Mouse (Mus musculus): ENCODE measurements at regions not wholly inside any gene's neighbourhood (a gene's known extent, or its start where the extent isn't known, plus 50 kb on each side); places are given as distances from the start of the nearest gene placed in this dataset.

- DNase-seq (ENCODE audit: low read depth, low spot score), result no peak
These were observed 335.3 kb upstream of the Jarid2 start for GRCm38 (mm10) chr13:44394016-44394415.

GRCm38 (mm10) chr13:44398613-44399369, 330.5 kb upstream of the Jarid2 start:
- DNase-seq (ENCODE audit: low read depth, low spot score), result no peak

DNA sequence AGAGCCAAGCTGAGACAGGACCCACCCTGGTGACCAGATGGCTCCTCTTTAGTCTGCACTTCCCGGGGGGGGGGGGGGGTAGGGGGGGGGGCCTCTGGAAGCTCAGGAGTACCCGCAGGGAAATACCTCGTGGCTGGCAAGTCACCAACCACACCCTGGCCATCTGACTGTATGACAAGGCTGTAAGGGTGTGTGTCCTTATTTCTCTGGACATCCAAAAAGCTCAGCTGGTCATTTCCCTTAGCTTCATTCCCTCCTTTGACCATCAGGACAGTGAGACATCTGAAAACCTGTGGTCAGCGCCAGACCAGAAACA, 329.9 kb upstream of the Jarid2 start:
- DNase-seq (ENCODE audit: low read depth, low spot score), result no peak

- peak; percentile 41 for DNase-seq (ENCODE audit: low read depth, low spot score)
These were observed 329.4 kb upstream of the Jarid2 start for GRCm38 (mm10) chr13:44399831-44400321.

GRCm38 (mm10) chr13:44404010-44404575, 325.2 kb upstream of the Jarid2 start:
- no peak for DNase-seq (ENCODE audit: low read depth, low spot score)

DNA sequence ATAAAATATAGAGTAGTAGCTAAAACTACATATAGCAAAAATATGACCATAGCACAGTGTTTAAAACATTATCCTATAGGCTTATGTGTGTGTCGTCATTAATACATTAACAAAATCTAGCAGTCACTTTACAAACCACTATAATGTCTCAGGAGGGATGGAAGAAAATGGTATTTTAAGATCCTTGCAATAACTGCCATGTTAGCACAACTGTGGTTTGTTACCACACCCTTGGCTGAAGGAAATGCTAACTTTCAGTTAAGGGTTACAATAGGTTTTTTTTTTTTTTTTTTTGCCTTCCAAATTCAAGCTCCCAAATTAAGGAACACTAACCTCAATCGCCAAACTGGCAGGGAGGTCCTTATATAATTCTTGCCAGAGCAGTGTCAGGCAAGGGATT, 322.0 kb upstream of the Jarid2 start:
- no peak for DNase-seq (ENCODE audit: low read depth, low spot score)

- DNase-seq (ENCODE audit: low read depth, low spot score), result no peak
These were observed 320.7 kb upstream of the Jarid2 start for GRCm38 (mm10) chr13:44408619-44408959.

DNA sequence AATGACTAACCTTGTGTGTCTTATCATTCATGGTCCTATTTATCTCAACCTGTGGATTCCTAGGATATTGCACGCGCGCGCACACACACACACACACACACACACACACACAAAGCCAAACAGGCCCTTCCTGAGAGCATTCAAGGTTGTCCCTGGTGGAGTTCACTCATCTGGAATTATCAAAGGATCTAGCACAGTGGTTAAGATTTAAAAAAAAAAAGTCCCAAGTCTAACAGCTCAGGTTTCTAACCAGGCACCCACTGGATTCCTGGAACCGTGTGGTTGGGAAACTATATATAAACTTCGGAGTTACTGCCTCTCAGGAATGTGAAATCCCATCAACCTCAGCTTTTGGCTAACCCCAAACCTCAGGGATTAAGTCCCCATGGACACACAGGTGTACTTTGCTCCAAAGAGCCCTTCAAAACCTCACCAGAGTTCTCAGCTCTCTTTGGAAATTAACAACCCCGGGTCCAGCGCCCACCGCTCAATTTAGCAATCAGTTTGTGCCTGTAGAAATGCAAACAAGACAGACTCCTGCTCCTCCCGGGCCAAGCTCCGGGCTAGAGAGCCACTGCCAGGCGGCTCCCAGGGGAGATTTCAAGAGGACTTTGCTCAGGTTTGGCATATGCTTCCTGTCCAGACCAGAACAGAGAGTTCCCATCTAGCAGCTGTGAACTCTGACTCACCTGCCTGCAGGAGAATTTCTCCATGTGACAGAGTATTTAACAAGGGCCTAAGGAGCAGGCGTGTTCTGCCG, 320.1 kb upstream of the Jarid2 start:
- no peak for DNase-seq (ENCODE audit: low read depth, low spot score)

GRCm38 (mm10) chr13:44409720-44410047, 319.6 kb upstream of the Jarid2 start:
- DNase-seq (ENCODE audit: low read depth, low spot score), result no peak

GRCm38 (mm10) chr13:44411781-44412496, 317.3 kb upstream of the Jarid2 start:
- DNase-seq (ENCODE audit: low read depth, low spot score), result no peak

- DNase-seq (ENCODE audit: low read depth, low spot score), result no peak
These were observed 316.0 kb upstream of the Jarid2 start for GRCm38 (mm10) chr13:44413305-44413704.

- DNase-seq (ENCODE audit: low read depth, low spot score), result no peak
These were observed 313.3 kb upstream of the Jarid2 start for GRCm38 (mm10) chr13:44415971-44416370.

DNA sequence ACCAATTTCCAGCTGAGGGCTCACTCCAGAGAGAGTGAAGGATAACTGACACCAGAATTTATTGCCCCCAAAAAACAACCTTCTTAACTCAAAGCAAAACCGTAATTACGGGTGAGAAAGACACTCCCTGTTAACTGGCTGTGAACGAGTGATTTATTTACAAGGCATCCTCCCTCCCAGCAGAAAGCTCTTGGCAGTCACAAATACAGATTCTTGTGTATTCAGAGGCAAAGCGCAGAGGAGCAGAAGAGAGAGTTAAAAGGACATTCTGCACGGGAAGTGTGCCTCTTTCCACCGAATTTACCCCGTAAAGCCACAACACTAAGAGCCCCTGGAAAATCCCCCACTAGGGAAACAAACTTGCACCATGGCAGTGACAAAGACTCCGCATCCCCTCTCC, 312.3 kb upstream of the Jarid2 start:
- peak; percentile 59 for DNase-seq (ENCODE audit: low read depth, low spot score)

- no peak for DNase-seq (ENCODE audit: low read depth, low spot score)
These were observed 310.2 kb upstream of the Jarid2 start for GRCm38 (mm10) chr13:44419056-44419455.

DNA sequence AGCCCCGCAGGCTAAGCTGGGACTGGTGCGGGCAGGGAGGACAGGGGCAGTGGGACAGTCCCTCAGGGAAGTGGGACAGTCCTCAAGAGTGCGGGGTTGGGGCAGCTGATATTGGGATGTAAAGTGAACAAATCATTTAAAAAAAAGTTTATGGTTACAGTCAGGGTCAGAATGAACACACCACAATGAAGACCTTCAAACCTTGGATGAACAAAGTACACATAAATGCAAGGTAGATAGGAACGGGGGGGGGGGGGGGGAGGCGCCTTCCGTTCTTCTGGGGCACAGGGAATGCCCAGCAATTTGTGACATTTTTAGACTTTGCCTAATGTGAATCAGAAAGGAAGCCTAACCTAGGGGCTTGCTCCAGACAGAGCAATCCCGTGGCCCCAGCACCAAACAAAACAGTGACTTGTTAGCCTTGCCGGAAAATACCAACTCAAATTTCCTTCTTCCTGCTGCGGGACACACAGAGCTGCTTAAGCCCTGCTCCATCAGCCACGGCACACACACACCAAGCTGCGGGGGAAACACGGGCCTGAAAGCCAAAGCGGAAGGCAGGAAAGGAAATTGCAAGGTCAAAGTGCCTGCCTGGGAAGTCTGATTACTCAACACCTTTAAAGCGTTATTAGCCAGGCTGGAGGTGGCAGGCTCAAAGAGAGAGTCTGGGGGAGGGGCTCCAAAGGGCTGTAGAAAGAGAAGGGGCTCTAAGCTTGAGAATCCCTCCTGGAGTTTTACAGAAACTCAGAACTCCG, 309.6 kb upstream of the Jarid2 start:
- DNase-seq (ENCODE audit: low read depth, low spot score), result peak; percentile 89

DNA sequence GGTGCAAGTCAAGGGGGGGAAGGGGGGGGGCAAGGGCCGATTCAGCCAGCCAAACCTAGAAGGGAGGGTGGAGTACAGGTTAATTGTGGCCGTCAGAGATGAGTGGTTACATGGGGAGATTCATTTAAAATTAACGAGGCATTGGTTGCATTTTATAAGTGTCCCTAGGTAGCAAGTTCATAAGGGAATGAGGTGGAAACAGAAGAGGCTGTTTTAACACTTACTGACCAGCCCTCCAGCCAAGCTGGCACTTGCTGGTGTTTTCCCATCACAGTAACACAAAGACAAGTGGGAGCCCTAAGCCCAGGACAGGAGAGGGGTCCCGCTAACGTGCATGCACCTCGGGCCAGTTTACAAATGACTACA, 309.1 kb upstream of the Jarid2 start:
- DNase-seq (ENCODE audit: low read depth, low spot score), result no peak

DNA sequence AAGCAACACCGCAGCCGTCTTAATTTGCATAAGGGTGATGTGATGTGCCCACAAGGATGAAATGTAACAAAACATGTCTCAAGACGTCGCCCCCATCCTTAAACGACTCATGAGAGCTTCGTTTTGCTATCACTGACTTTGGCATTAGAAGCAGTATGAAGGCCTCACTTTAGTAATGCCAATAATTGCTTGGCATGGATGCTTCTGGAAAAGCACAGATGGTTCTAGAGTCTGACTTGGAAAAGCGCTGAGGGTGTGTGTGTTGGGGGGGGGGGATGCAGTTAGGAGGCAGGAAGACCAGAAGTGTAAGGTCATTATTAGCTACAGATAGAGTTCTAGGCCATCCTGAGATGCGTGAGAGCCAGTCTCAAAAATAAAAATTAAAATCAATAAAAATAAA, 308.3 kb upstream of the Jarid2 start:
- DNase-seq (ENCODE audit: low read depth, low spot score), result no peak

- no peak for DNase-seq (ENCODE audit: low read depth, low spot score)
These were observed 307.8 kb upstream of the Jarid2 start for GRCm38 (mm10) chr13:44421426-44421825.

GRCm38 (mm10) chr13:44421922-44422321, 307.4 kb upstream of the Jarid2 start:
- no peak for DNase-seq (ENCODE audit: low read depth, low spot score)

- no peak for DNase-seq (ENCODE audit: low read depth, low spot score)
These were observed 298.8 kb upstream of the Jarid2 start for GRCm38 (mm10) chr13:44430492-44430891.

DNA sequence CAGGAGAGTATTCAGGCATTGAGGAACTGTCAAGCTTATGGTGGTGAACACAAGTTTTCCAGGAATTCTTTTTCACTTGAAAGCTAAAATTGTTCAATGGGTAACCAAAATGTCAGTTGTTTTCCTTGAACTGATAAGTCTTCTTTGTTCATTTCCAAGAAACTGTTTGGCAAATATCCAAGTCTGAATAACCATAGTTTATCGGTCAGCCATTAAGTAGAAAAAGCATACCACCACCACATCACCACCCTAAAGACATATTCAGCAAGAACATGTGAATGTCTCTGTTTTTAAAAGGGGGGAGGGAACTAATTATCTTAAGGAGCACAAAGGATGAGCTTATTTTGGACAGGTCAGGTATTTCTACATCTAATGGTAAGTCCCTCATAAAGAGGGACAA, 291.6 kb upstream of the Jarid2 start:
- DNase-seq (ENCODE audit: low read depth, low spot score), result no peak

DNA sequence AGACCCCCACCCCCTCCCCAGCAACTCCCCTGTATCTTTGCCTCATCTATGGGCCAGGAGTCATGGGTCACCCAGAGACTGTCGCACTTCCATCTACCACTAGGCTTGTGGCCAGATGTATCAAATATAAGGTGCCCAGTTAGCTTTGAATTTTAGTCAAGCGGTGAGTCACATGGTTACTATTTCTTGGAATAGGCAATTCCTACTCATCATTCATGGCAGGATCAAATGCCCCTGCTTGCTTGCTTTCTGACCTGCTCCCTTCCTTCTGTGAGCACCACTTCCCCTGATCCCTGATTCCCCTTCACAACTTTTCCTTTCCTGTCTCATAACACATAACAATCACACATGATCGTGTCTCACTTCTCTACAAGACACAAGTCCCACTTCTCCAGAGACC, 288.2 kb upstream of the Jarid2 start:
- no peak for DNase-seq (ENCODE audit: low read depth, low spot score)

Measured in forelimb bud, embryonic 11.5 days (tissue).